Mouse (Mus musculus): Measurements from ENCODE around the gene Tac2. TPM values are rescaled to one million over a fixed set of nuclear protein-coding genes. Genes with fewer than 3 reads are reported as not detected.

Gene Tac2
- polyA plus RNA-seq, 2 experiments from 2014 or later, result not detected

DNA sequence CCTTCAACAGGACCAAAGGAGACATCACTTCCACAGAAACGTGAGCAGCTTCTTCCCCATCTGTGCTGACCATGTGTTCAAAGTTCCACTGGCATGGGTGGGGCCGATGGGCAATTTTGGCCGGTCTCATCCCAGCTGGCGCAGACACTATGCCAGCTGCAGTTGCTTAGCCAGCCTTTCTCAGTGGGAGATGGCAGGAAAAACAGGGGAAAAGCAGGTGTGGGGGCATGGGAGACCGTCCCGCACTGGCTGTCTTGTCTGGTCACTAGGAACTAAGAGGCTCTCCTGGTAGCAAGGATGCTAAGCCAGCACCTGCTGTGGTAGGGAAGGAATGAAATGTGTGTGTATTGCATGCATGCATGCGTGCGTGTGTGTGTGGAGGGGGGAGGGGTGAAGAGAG, 4.2 kb downstream of the Tac2 start:
- ATAC-seq, result no peak

DNA sequence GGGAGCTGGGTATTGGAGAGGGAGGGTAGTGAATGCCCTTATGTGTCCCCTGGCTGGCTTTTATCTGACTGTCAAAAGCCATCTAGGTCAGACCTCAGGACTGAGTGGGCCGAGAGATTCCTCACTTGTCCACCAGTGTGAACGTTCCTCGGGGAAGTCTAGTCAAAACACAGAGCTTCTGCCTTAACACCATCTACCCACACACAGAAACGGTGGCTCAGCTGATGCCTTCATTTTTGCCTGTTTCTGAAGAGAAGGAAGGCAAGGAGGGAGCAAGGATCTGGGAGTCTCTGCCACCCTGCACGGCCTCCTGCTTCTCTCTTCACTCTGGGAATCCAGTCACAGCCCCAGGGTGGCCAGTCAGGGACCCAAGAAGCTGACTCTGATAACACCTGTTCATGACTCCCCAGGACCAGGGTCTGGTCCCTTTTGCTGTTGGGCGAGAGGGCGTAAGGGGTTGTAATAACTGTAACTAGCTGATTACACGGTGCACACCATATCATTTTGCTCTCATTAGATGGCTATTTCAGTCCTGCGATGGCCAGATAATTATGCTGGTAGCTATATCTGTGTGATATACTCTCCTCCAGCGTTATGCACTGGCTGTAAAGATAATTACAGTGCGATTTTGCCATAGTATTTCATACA, 6.1 kb downstream of the Tac2 start:
- ATAC-seq, result no peak

DNA sequence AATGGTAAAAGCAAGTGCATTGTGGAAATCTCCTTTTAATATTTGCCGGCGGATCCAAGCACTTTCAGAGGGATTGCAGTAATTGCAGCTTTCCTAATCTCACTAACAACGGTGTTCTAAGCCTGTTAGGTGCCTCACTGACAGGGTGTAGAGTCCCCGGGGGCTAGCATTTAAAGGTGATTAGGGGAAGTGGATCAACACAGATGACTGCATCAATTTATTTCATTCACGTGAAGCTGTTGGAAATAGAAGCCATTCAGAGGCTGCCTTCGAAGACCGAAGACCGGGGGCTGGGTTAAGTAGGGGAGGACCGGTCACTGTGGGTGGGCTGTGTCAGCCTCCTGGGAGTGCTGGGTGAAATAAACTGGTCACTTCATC, 6.6 kb downstream of the Tac2 start:
- no peak for ATAC-seq

DNA sequence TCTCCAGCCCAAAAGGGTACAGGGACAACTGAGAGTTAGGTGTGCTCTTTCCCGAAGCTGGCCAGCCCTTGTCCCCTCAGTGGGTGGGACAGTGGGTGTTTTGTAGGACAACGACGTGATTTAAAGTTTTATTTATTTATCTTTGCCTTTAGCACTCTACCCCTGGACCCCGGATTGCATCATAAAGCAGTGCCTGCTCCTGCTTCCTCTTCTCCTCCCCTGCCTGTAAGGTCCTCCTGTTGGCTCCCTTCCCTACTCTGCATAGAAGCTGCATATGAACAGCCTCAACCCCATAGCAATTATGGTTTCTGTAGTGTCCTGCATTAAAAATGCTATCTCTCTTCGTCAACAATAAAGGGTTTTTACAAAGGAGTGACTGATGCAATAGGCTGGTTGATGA, 7.1 kb downstream of the Tac2 start:
- ATAC-seq, result no peak

DNA sequence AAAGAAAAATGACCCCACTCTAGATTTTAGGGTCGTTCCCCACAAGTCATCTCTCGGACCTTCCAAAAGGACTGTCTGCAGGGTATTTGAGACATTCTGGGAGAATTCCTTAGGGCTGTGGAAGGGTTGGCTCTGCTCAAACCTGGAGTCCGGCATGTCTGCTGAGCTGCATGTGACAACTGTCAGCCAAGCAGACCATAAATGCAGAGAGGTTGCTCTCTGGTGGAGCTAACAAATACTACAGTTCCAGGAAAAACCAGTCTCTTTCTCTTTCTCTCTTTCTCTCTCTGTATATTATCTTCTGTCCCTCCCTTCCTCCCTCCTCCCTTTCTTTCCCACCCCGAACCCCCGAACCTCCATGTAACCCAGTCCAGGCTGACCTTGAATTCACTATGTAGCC, 10.2 kb downstream of the Tac2 start:
- ATAC-seq, result no peak

DNA sequence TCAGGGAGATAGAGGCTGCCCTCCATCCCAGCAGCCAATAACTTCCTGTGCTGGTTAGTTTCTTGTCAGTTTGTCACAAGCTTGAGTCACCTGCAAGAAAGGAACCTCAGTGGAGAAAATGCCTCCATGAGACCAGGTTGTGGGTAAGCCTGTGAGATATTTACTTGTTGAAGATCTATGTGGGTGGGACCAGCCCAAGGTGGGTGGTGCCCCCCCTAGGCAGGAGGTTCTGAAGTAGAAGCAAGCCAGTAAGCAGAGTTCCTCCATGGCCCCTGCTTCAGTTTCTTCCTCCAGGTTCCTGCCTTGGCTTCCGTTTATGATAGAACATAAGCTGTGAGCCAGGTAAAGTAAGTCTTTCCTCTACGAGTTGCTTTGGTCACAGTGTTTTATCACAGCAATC, 12.0 kb downstream of the Tac2 start:
- no peak for ATAC-seq

DNA sequence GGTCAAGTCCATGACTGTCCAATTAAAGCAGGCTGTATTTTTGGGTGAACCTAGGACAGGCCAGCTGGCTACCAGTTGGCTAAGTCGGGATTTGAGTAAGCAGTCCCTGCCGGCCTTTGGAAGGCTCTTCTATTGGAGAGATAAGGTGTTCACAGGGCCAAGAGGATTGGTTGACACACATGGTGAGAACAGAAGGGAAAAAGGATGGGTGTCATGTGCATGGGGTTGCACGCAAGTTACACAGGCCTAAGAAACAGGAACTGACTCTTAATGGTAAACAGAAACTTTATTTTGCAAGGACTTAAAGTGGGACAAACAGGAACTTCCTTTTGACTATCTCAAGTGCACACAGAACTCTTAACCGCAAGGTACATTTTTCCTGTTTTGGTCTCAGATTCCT, 12.6 kb downstream of the Tac2 start:
- ATAC-seq, result no peak

DNA sequence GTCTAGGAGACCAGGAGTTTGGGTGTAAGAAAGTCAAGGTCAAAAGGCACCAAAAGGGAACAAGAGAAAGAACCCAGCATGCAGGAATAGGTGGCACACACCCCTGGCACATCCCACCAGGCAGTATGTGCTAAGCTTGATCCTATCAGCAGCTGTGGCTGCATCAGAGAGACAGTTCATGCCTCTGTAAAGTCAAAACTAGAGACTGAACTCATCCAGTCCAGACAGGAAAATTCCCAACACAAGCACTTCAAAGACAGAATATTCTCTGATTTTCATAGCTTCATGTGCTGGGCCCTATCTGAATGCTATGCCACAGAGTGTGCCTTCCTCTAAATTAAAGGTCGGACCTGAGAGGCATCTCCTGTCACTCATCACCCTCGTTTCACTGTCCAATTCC, 13.3 kb downstream of the Tac2 start:
- ATAC-seq, result no peak

DNA sequence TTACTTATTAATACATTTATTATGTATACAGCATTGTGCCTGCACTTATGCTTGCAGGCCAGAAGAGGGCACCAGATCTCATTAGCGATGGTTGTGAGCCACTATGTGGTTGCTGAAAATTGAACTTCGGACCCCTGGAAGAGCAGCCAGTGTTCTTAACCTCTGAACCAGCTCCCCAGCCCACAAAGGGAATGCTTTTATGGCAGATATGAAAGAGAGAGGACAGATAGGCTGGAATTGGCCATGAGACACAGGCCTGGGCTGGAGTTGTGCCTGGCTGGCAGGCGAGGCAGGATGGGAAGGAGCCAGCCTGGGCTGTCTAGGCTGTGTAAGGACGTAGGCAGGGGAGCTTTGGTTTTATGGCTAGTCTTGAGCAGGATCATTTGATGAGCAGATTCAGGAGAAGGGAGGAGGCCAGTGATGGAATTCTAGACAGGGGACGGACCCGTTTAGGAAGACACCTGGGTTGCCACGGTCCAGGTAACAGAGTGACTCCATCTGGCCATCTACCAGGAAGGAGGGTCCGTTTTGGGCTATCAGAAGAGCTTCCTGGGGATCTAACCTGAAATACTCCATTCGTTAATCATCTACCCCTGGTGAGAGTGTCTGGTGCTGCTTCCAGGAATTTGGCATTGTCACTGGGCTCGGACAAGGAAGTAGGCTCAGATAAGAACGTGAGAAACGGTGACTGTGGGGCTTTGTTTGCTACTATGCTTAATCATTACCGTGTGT, 14.0 kb downstream of the Tac2 start:
- no peak for ATAC-seq

DNA sequence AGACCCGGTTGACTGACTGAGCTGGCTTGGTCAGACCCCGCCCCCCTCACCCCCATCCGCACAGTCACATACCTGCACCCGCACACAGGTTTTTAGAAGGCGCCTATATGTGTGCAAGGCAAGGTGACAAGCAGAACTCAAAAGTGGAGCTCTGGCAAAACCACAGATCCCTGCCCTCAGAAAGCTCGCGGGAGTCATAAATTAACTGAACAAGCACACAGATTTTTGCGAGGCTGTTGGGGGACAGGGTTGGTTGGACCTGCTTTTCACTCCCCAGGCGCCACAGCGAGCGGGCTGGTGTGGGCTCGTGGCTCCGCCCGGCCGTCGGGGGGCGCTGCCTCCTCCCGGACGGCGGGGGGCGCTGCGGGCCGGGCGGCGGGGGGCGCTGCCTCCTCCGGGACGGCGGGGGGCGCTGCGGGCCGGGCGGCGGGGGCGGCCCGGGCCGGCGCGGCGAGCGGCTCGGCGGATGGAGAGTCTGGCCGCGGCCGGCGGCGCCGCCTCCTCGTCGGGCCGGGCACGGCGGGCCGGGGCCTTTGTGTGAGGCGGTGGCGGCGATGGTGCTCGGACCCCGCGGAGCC, 14.9 kb downstream of the Tac2 start, which contains the start of gene Zbtb39:
Gene Zbtb39 (plus strand): TSS at position 456 of the 578 bp plus-strand sequence.
- peak; percentile 67 for ATAC-seq

DNA sequence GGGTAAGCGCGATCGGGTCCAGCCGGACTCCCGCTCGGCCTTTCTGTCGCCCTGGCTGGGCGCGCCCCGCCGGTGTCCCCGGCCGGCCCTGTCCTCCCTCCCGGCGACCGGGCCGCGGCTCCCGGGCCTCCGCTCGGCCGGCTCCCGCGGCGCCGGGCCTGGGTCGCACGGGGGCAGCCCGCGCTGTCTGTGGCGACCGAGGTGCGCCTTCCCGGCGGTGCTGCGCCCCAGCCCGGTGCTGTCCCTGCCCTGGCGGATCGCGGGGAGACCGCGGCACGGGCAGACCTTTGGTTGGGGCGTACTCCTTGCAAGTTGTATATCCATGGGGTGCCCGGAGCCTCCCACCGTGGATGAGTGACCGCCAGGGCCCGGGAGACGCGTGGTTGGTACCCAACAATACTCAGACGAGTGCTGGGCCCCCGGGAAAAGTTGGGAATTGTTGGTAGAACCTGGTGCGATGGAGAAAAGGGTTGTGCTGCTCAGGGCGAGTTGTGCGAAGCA, 15.4 kb downstream of the Tac2 start:
- ATAC-seq, result peak; percentile 35

DNA sequence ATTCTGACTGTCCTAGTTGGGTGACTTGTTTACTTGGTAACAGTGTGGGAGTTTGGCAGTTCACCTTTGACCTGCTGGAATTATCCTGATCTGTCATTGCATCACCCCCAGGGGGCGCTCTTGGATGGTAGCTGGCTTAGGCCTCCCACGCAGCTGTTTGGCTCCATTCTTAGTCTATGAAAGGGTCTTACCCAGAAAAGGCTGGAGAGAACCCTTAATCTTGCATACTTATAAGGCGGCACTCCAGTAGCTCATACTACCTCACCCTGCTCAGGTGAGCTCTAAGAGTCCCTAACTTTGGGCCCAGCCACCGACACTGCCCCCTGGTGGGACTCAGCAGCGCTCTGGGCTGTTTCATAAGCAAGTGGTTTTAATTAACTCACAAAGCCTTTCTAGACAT, 20.4 kb downstream of the Tac2 start:
- ATAC-seq, result no peak

DNA sequence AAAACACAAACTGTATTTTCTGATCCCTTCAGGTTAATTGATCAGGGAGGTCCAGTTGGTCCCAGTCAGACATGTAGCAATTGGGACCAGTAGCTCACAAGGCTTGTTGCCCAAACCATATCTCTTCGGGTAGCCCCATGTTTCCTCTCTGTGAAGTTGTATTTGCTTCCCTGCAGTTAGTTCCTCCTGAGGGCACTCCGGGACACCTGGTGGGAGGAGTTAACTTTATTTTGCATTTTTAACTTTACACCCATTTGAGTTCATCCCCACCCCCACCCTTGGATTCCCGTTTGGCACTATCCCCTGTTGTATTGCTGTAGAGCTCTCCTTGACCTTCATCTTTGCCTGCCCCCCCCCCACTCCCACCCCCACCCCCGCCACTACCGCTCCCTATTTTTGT, 21.6 kb downstream of the Tac2 start:
- no peak for ATAC-seq

DNA sequence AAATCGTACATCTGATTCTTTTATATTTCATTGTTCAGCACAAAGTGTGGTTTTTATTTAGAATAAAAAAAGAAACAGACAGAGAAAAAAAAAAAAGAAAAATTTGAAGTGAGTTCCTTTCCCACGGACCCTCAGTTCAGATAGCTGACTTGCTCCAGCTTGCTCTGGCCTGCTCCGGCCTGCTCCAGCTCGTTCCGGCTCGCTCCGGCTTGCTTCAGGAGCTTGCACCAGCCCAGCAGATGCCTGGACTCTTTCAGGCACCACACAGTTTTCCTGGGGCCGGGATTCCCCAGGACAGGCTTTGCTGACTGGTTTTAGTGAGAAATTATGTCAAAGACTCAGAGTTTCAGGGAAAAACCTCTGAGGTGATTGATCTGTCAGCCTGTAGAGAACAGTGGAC, 23.0 kb downstream of the Tac2 start:
- no peak for ATAC-seq

DNA sequence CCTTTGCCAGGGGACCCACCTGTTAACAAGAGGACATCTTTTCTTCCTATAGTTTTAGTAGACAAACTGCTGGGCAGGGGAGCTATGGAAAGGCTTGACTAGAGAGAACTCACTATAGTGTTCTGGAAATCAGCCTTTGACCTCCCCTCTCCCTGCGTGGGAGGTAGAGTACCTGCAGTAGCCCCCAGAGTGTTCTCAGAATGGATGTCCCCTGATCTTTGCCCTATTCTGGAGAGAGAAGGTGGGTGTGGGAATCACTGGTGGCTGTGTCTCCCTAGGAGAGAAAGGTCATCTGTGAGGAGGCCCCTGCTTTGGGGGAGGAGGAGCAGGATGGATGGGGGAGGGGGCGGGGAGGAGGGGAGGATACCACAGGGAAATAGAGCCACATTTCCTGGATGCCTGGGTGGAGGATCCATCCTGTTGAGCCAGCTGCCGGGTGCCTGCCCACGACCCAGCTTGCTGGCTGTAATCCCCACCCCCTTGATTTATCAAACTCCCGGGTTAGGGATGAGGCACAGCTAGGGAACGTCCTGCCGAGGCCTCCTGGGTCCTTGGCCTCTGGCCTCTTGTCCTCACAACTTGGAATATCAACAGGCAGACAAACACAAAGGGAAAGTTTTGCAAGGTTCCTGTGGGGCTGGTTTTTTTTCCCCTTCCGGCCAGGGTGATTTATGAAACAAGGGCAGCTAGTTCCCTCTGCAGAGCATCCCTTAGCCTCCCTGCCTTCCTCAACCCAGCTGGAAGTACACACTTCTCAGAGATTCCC, 24.8 kb downstream of the Tac2 start:
- ATAC-seq, result no peak

DNA sequence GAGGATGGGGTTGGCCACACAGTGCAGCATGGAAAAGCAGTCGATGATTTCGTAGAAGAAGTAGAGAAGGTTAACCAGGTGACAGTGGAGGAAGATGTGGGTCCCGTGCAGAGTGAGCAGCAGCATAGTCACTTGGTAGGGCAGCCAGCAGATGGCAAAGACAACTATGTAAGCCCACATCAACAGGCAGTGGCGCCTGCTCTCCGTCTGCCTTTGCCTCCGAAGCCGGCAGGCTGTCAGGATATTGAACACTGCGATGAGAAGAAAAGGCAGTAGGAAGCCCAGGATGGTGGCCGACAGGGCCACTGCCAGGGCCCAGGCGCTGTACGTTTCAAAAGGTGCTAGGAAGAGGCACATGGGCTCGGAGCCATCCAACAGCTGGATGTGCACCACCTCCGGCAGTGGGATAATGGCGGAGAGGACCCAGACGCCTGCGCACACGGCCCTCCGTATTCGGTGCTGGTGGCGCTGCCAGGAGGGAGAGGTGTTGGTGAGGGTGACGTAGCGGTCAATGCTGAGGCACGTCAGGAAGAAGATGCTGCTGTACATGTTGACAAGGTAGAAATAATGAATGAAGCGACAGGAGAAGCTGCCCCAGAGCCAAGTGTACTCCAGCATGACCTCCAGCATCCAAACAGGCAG, 26.0 kb downstream of the Tac2 start:
- ATAC-seq, result no peak

DNA sequence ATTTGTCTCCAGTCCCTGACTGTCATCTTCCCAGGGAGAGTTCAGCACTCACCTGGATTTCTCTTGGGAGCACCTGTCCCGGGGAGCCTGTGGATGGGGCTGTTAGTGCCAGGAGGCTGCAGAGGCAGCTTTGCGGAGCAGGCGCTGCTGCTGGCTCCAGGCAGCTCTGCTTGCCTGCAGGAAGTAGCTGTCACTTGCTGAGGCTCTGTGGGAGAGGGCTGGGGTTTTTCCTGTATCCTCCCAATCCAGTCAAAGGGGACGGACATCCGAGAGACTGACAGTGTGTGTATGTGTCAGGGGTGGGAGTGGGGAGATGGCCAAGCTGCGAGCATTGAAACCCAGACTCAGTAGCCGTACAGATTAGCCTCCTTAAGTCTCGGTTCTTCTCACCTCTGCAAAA, 27.3 kb downstream of the Tac2 start, which contains the start of gene Gpr182:
Gene Gpr182 (minus strand): TSS at position 185 of the 400 bp plus-strand sequence.
- no peak for ATAC-seq

DNA sequence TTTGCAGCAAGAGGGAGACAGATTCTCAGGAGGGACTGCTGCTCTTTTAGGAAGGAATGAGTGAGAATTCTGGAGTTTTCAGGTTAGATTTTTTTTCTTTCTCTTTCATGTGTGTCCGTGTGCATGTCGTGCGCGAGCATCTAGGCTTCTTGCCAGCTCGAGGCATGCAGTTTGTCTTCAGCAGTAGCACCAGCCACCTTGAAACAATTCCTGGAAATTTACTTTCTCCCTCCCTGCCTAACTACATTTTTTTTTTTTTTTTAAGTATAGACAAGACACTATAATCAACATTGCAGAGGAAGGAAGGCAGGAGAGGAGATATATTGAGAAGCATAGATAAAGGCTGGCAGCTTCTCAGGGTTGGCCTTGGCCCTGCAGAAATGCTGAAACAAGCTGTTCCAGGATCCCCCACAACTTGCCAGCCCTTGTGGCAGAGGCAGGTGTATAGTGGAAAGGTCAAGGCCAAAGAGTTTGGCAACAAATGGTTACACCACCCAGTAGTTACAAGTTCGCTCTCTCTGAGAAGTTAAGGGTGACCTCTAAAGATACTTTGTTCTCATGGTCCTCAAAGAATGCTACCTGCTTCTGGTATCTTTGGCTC, 30.4 kb downstream of the Tac2 start:
- ATAC-seq, result no peak

DNA sequence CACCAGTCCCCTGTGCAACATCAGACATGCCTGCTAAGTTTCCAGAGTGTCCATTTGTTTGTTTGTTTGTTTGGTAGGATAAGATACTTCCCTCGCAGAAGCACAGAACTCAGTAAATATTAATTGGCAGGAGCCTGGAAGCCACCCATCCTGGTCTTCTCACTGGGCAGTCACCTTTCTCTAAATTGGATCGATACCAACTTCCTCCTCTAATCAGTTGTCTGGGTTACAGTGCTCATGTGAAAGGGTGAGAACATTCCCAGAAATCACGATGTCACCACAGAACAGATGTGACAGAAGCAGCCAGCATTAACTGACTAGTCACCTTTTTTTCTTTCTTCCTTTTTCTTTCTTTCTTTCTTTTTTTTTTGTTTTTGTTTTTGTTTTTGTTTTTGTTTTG, 31.0 kb downstream of the Tac2 start:
- no peak for ATAC-seq

DNA sequence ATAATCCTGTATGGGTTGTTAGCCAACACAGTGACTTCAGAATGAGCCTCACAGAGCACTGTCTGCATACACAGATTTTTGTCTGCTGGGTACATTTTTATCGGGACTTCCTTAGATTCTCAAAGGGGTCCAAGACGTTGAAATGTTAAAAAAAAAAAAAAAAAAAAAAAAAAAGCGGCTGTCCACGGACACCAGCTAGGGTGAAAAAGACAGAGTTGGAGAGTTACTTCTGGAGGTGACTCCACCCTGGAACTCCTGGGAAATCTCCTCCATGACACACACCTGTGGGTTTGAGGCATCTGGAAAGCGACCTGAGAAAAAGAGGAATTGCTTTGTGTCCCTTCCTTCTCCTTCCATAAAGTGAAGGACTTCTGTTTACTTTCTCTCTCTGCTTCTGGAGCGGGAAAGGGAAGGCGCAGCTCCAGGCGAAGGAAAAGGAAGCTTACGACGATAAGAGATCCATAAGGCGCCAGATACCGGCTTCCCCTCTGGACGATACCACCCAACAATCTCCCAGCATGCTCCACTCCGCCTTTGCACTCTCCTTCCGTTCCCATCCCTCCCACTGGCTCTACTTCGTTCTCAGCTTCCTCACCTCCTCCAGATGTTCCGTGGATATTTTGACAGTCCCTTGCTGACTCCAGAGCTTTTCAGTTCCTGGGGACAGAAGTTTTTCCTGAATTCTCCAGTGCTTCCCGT, 31.6 kb downstream of the Tac2 start:
- ATAC-seq, result no peak

All from activated CD4-positive, CD25-positive, alpha-beta regulatory T cell, adult 4 months (primary cell).